Mouse (Mus musculus) E14TG2a.4 (cell line): ENCODE data around the gene Slc13a4.

Experiments used
- CTCF ChIP-seq: conservative IDR thresholded peaks from 2 replicates; pipeline ENCODE4 v1.5.1; 2014; ENCODE audit warnings: low read length
- NANOG ChIP-seq: IDR thresholded peaks from 2 replicates; pipeline ENCODE4 v1.6.1; 2014; ENCODE audit warnings: borderline replicate concordance, low read length, mixed read lengths

GRCm38 (mm10) chr6:35255017-35255416, 52.9 kb downstream of the Slc13a4 start:
- TF ChIP-seq CTCF (no peak), NANOG (no peak)
